Mouse (Mus musculus): ENCODE measurements at regions not wholly inside any gene's neighbourhood (a gene's known extent, or its start where the extent isn't known, plus 50 kb on each side); places are given as distances from the start of the nearest gene placed in this dataset.

DNA sequence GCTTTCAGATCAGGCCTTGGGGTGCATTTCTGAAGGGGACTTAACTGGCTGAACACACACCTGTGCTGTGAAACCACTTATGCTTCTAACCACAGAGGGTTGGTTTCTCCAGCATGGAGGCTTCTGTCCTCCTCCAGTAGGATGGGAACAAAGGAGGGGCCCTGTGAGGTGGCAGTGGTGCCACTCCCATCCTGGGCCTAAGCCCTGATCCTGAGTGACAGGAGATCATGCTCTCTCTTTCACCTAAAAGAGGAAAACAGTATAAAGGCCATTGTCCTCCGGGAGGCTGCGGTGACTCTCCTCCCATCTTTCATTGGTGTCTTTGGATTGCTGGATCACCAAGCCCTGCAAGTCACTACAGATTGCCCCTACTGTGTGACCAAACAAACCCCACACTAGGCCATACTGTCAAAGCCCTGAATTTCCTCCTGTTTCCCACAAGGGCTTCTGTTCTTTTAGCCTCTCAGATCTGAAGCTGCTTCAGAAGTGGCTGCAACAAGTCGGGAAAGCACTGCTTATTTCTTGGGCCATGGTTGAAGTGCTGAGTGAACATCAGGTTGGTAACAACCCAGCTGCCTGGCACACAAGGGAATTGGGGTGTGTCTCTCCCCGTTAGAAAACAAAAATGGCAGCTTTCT, 175.4 kb upstream of the Camk1g start:
- H3K9me3 ChIP-seq = no peaks in the 10 kb centered on the region
- no peak overlapping the region for H3K4me3 ChIP-seq
- no peak overlapping the region for H3K4me2 ChIP-seq
- ATAC-seq (ENCODE audit: extremely low read depth, insufficient number of reproducible peaks, low FRiP score, low TSS enrichment) = peak; percentile 37; the same call in 1 of the 2 replicates
- 60% methylated on average over 4 of the region's 4 CpGs for WGBS
- peaks cover 19% of the 10 kb centered on the region for H3K4me1 ChIP-seq
- H3K9ac ChIP-seq = no peak overlapping the region
- H3K27me3 ChIP-seq (replicated peaks) = peaks cover 32% of the 10 kb centered on the region
- H3K27ac ChIP-seq (replicated peaks) = no peak overlapping the region
- H3K36me3 ChIP-seq = no peaks in the 10 kb centered on the region

DNA sequence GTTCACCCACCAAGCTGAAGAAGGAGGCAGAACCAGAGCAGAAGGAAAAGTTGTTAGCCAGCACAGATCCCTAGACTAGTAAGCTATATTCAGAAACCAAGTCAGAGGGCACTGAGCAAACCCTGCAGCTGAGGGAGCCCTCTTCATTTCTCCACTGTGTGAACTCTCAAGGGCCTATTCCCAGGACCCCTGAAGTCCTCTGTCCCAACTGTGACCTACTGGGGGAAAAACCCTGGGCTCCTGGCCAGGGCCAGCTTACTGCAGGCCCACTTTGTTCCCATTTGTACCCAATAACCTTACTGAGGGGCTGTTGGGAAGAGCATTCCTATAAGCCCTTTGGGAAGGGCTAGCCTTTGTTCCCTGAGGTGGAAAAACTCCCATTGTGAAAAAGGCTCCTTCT, 174.7 kb upstream of the Camk1g start:
- no peak overlapping the region for H3K4me3 ChIP-seq
- peaks cover 34% of the 10 kb centered on the region for H3K27me3 ChIP-seq (replicated peaks)
- peaks cover 12% of the 10 kb centered on the region for H3K4me1 ChIP-seq

DNA sequence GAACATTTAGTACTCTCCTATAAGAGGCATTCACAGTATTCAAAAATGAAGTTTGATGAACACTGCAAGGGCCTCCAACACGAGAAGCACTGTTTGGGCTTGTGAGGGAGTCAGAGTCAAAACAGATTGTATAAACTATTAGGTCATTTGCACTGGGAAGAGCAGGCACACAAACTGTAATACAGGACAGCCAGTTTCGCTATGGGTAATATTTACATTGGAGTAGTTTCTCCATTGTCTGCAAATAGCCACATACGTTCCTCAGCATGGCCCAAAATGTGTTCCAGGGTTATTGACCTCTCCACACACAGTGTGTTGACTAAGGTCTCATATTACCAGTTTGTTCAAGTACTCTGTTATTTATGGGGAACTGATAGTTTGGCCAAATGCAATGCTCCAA, 173.7 kb upstream of the Camk1g start:
- Histone ChIP-seq H3K9ac (no peak overlapping the region), H3K4me3 (no peak overlapping the region), H3K36me3 (no peaks in the 10 kb centered on the region), H3K4me2 (no peak overlapping the region), H3K4me1 (peaks cover 12% of the 10 kb centered on the region), H3K27me3 (replicated peaks) (peaks cover 33% of the 10 kb centered on the region), H3K9me3 (no peaks in the 10 kb centered on the region), H3K27ac (replicated peaks) (no peak overlapping the region)
- ATAC-seq (ENCODE audit: extremely low read depth, insufficient number of reproducible peaks, low FRiP score, low TSS enrichment) = no peak
- WGBS = 60% methylated on average over 3 of the region's 3 CpGs

More for the DNA sequence above, 174.7 kb upstream of the Camk1g start:
- Histone ChIP-seq H3K27ac (replicated peaks) (no peak overlapping the region), H3K4me2 (no peak overlapping the region), H3K9ac (no peak overlapping the region), H3K9me3 (no peaks in the 10 kb centered on the region), H3K36me3 (no peaks in the 10 kb centered on the region)
- no peak for ATAC-seq (ENCODE audit: extremely low read depth, insufficient number of reproducible peaks, low FRiP score, low TSS enrichment)

DNA sequence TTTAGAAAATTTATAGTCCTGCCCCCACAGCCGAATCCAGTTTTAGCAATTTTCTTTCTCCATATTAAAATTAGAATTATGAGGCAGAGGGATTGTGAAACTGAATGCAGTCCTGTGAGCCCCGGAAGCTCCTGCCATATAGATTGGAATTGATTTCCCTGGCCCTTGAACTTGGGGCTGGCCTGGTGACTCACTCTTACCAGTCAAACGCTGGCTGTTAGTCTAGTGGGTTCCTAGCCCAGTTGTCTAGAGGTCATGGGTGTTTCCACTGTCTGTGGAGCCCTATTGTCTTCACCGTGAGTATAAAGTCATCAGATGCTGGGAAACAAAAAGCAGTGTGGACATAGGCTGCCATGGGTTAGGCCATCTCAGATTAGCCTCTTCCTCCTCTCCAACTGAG, 173.2 kb upstream of the Camk1g start:
- peaks cover 27% of the 10 kb centered on the region for H3K27me3 ChIP-seq (replicated peaks)
- 69% methylated on average over 4 of the region's 4 CpGs for WGBS
- no peak for ATAC-seq (ENCODE audit: extremely low read depth, insufficient number of reproducible peaks, low FRiP score, low TSS enrichment)

DNA sequence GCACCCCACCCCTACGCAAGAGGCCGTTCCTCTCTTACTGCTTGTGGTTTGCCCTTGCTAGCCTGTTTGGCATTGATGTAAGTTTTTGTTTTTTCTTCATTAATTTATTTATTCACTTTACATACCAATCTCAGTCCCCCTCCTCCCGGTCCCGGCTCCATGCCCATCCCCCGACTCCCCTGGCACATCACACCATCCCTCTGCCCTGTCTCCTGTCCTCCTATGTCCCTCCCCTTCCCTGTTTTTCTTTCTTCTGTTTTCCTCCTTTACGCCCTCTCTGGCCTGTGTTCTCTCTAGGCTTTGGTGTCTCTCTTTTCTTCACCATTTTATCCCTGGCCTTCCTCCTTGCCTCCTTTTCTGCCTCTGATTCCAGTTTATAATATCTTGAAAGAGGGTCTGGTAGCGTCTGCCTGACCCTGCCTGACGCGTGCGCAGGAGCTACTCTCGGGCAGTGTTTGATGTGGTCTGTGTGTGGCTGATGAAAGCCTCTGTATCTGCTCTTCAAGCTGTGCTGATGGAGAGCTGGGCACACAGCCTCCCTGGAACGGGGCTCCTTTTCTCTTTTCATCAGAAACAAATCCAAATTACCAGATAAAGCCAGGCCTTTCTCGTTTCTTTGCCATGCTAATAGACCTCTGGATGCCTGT, 172.0 kb upstream of the Camk1g start:
- WGBS = 19% methylated on average over 13 of the region's 13 CpGs

More for the DNA sequence above, 173.2 kb upstream of the Camk1g start:
- Histone ChIP-seq H3K4me2 (no peak overlapping the region), H3K4me3 (no peak overlapping the region), H3K9me3 (no peaks in the 10 kb centered on the region), H3K9ac (no peak overlapping the region), H3K4me1 (peaks cover 12% of the 10 kb centered on the region), H3K27ac (replicated peaks) (no peak overlapping the region), H3K36me3 (no peaks in the 10 kb centered on the region)

DNA sequence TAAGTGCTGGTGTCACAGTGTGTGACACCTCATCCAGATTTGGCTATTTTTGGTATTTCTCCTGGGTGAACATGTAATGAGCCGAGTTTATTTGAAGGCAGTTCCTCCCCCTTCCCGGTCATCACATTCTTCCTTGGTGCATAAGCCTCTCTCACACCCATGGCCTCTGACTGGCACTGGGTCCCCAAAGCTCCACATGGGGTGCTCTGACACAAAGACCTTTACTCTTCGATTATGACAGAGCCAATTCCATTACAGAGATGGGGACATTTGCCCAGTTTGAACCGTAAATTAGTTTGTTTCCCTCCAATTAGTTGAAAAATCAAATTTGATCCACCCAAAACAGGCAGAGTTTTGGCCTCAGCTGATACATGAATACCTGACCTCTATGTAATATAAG, 171.2 kb upstream of the Camk1g start:
- Histone ChIP-seq H3K36me3 (no peaks in the 10 kb centered on the region), H3K9me3 (no peaks in the 10 kb centered on the region), H3K27me3 (replicated peaks) (peaks cover 26% of the 10 kb centered on the region), H3K4me3 (no peak overlapping the region), H3K9ac (no peak overlapping the region), H3K27ac (replicated peaks) (no peak overlapping the region), H3K4me1 (peaks cover 12% of the 10 kb centered on the region), H3K4me2 (no peak overlapping the region)
- ATAC-seq (ENCODE audit: extremely low read depth, insufficient number of reproducible peaks, low FRiP score, low TSS enrichment) = no peak
- WGBS = 64% methylated on average over 4 of the region's 4 CpGs

More for the DNA sequence above, 172.0 kb upstream of the Camk1g start:
- Histone ChIP-seq H3K27ac (replicated peaks) (no peak overlapping the region), H3K4me2 (peak overlapping the region; percentile 55), H3K4me1 (peaks cover 12% of the 10 kb centered on the region), H3K9ac (peak overlapping the region; percentile 20), H3K27me3 (replicated peaks) (peaks cover 26% of the 10 kb centered on the region), H3K36me3 (no peaks in the 10 kb centered on the region), H3K4me3 (peak overlapping the region; percentile 15; the same call in 1 of the 2 replicates), H3K9me3 (no peaks in the 10 kb centered on the region)
- ATAC-seq (ENCODE audit: extremely low read depth, insufficient number of reproducible peaks, low FRiP score, low TSS enrichment) = no peak

DNA sequence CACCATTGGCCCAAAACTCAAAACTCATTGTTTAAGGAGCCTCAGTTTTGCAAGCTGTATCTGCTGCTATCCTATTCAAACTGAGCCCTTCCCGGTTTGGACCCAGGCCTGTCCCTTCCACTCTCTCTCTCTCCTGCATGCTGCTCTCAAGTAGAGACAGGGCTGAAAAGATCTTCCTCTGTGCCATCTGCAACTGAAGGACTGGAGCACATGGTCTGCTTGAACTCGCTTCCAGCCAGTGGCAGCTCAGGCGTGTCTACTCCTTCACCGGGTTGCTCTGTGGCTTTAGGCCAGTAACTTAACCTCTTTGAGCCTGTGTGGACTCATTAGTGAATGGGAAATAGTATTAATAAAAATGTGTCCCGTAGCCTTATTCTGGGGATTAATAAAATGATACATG, 170.4 kb upstream of the Camk1g start:
- Histone ChIP-seq H3K36me3 (no peaks in the 10 kb centered on the region), H3K27me3 (replicated peaks) (peaks cover 24% of the 10 kb centered on the region), H3K9ac (no peak overlapping the region), H3K4me1 (peaks cover 12% of the 10 kb centered on the region), H3K27ac (replicated peaks) (no peak overlapping the region), H3K4me3 (no peak overlapping the region), H3K4me2 (no peak overlapping the region), H3K9me3 (no peaks in the 10 kb centered on the region)
- WGBS = 76% methylated on average over 5 of the region's 5 CpGs
- ATAC-seq (ENCODE audit: extremely low read depth, insufficient number of reproducible peaks, low FRiP score, low TSS enrichment) = no peak

DNA sequence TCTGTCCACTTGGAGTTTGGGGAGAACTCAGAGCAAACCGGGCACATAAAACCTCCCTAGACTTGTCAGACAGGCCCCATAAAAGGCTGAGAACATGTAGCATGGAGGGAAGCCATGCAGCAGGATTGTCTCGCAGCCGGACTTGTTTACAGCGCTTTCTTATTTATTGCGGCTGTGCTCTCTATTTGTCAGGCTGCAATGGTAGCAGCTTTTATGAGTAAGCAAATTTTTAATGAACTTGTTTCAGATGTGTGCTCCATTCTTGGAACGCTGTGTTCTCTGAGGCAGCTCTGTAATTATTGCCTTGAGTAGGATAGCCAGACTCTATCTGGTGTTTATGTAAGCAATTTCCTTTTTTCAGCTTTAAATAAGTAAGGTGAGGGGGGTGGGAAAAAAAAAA, 169.2 kb upstream of the Camk1g start:
- H3K4me2 ChIP-seq = no peak overlapping the region
- peaks cover 12% of the 10 kb centered on the region for H3K4me1 ChIP-seq
- ATAC-seq (ENCODE audit: extremely low read depth, insufficient number of reproducible peaks, low FRiP score, low TSS enrichment) = no peak
- WGBS = 85% methylated on average over 6 of the region's 6 CpGs
- H3K4me3 ChIP-seq = no peak overlapping the region
- no peak overlapping the region for H3K9ac ChIP-seq
- peaks cover 17% of the 10 kb centered on the region for H3K27me3 ChIP-seq (replicated peaks)
- no peak overlapping the region for H3K27ac ChIP-seq (replicated peaks)
- no peaks in the 10 kb centered on the region for H3K36me3 ChIP-seq
- H3K9me3 ChIP-seq = no peaks in the 10 kb centered on the region

DNA sequence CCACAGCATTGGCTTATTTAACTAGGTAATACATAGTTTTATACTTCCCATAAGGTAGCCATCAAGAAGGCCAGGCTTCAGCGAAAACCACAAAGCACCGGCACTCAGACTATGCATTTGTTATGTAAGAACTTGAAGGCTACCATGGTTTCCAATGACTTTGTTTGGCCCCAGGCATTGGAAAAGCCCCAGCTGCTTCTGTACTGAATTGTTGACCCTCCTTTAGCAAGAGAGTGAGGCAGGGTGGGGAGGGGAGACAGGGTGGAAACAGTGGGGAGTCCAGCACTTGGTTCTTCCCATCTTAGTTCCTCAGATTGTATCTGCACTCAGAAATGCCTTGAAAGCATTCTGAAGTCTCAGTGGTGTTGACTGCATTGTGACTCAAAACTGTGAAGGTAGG, 168.3 kb upstream of the Camk1g start:
- peaks cover 17% of the 10 kb centered on the region for H3K27me3 ChIP-seq (replicated peaks)
- peaks cover 12% of the 10 kb centered on the region for H3K4me1 ChIP-seq
- no peak overlapping the region for H3K9ac ChIP-seq
- no peak overlapping the region for H3K27ac ChIP-seq (replicated peaks)
- no peak overlapping the region for H3K4me3 ChIP-seq
- no peak for ATAC-seq (ENCODE audit: extremely low read depth, insufficient number of reproducible peaks, low FRiP score, low TSS enrichment)
- H3K9me3 ChIP-seq = no peaks in the 10 kb centered on the region
- H3K36me3 ChIP-seq = no peaks in the 10 kb centered on the region
- 83% methylated on average over 2 of the region's 2 CpGs for WGBS
- no peak overlapping the region for H3K4me2 ChIP-seq

DNA sequence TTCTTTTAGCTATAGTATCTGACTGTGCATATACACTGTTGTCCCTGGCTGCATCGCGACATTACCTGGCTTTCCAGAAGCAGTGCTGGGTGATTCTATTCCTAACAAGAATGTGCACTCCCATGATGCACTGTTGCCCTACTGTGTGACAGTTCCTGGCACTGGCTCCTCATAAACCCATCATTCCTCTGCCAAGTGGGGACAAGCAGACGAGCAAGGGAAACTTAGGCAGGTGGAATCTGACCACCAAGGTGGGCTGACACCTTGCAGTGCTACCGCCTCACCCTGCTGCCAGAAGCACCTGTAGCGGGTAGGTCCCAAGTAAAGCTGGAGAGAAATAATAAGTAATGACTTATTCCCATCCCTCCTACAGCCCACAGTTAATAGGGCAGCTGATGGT, 167.5 kb upstream of the Camk1g start:
- Histone ChIP-seq H3K9ac (no peak overlapping the region), H3K27ac (replicated peaks) (no peak overlapping the region), H3K36me3 (no peaks in the 10 kb centered on the region), H3K4me3 (no peak overlapping the region), H3K27me3 (replicated peaks) (peaks cover 14% of the 10 kb centered on the region), H3K4me2 (no peak overlapping the region), H3K9me3 (no peaks in the 10 kb centered on the region), H3K4me1 (peaks cover 12% of the 10 kb centered on the region)
- no peak for ATAC-seq (ENCODE audit: extremely low read depth, insufficient number of reproducible peaks, low FRiP score, low TSS enrichment)
- 84% methylated on average over 5 of the region's 5 CpGs for WGBS

DNA sequence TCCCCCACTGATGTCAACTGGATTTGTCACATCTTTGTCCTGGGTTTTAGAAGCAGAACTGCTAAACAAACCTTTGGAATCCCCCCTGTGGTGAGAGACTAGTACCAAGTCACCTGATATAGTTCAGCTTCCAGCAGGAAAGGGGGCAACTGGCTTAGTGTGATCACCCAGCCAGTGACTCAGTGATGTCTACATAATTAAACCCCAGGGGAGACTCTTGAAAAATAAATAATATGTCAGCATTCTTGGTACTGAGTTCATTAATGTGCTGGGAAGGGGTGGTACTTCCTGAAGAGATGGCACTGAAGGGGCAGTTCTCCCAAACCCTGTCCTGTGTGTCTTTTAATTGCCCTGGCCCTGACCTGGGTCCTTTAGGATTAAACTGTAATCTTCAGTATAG, 166.5 kb upstream of the Camk1g start:
- ATAC-seq (ENCODE audit: extremely low read depth, insufficient number of reproducible peaks, low FRiP score, low TSS enrichment) = no peak

DNA sequence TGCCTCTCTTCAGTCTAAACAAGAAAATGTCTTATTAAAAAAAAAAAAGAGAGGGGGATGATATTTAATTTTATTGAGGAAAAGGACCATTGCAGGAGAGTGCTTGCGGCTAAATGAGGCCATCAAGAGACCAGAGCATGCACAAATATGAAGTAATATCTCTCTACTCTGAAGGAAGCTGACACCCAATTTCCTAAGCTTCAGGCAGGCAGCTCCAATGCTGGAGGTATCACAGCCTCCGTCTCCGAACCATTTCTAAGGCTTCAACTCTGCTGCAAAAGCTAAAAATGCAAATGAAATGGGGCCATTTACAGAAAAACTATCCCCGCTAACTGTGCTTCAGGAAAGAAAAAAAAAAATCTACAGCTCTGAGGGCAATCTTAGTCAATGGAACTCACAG, 164.4 kb upstream of the Camk1g start:
- H3K9ac ChIP-seq = no peak overlapping the region
- no peaks in the 10 kb centered on the region for H3K9me3 ChIP-seq
- H3K4me1 ChIP-seq = no peaks in the 10 kb centered on the region
- H3K4me2 ChIP-seq = no peak overlapping the region
- no peaks in the 10 kb centered on the region for H3K36me3 ChIP-seq
- H3K4me3 ChIP-seq = no peak overlapping the region
- no peak overlapping the region for H3K27ac ChIP-seq (replicated peaks)
- 72% methylated on average over 4 of the region's 4 CpGs for WGBS
- no peaks in the 10 kb centered on the region for H3K27me3 ChIP-seq (replicated peaks)
- ATAC-seq (ENCODE audit: extremely low read depth, insufficient number of reproducible peaks, low FRiP score, low TSS enrichment) = no peak

More for the DNA sequence above, 166.5 kb upstream of the Camk1g start:
- Histone ChIP-seq H3K36me3 (no peaks in the 10 kb centered on the region), H3K27ac (replicated peaks) (no peak overlapping the region), H3K9ac (no peak overlapping the region), H3K4me1 (peaks cover 2% of the 10 kb centered on the region), H3K4me3 (no peak overlapping the region), H3K4me2 (no peak overlapping the region), H3K27me3 (replicated peaks) (peaks cover 10% of the 10 kb centered on the region), H3K9me3 (no peaks in the 10 kb centered on the region)

Data from heart, embryonic 13.5 days (tissue).